Mouse (Mus musculus): ENCODE results near the gene Reep6.

Reep6 gene

GRCm38 (mm10) chr10:80301256-80302081 is 28.3 kb upstream of the Reep6 start:
- no peak for DNase-seq (ENCODE audit: low spot score)

DNA sequence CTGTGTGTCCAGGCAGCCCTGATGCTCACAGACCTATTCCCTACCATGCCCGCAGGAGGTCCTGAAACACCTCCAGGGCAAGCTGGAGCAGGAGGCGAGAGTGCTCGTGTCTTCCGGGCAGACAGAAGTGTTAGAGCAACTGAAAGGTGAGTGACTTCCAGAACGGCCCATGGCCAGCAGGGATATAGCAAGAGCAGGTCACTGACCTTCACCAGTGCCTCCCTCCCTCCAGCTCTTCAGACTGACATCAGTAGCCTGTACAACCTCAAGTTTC is 27.7 kb upstream of the Reep6 start:
- no peak for DNase-seq (ENCODE audit: low spot score)

DNA sequence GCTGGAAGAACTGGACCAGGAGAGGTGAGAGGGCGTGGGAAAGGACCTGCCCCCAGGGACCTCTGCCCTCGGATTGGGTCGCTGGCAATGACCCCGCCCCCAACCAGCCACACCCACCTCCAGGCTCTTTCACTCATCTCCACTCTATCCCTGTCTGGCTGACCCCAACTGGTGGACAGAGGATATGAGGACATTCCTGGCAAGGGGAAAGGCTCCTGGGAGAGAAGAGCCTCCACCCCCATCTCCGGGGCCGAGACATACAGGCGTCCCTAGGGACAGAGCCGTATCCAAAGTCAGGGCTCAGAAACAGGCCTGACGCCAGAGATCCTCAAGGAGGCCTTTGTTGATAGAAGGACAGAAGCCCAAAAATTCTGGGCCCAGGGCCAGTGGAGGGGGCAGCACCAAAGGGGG is 27.3 kb upstream of the Reep6 start:
- no peak for DNase-seq (ENCODE audit: low spot score)

DNA sequence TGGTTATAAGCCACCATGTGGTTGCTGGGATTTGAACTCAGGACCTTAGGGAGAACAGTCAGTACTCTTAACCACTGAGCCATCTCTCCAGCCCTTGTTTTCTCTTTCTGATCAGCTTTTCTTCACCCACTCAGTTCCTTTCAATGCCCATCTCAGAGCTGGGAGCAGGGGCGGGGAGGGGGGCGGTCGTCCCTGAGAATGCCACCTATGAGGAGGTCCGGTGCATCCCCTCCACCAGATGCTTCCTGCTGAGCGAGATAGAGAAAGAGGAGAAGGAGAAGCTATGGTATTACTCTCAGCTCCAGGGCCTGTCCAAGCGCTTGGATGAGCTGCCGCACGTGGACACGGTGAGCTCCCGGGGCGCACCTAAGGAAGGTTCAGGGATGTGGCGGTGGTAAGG is 25.3 kb upstream of the Reep6 start:
- DNase-seq (ENCODE audit: low spot score) = no peak

DNA sequence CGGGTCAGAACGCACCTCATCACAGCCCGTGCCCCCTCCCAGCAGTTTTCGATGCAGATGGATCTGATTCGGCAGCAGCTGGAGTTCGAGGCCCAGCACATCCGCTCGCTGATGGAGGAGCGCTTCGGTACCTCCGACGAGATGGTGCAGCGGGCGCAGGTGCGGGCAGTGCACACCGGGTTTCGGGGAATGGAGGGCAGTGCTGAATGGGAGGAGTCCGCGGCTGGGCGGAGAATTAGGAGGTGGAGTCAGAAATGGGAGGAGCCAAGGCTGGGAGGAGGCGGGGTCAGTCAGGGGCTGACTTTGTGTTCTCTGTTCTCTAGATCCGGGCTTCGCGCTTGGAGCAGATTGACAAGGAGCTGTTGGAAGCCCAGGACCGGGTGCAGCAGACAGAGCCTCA is 24.9 kb upstream of the Reep6 start:
- DNase-seq (ENCODE audit: low spot score) = no peak

GRCm38 (mm10) chr10:80311560-80311959 is 18.2 kb upstream of the Reep6 start:
- no peak for DNase-seq (ENCODE audit: low spot score)

GRCm38 (mm10) chr10:80312586-80313504 is 16.9 kb upstream of the Reep6 start:
- no peak for DNase-seq (ENCODE audit: low spot score)

DNA sequence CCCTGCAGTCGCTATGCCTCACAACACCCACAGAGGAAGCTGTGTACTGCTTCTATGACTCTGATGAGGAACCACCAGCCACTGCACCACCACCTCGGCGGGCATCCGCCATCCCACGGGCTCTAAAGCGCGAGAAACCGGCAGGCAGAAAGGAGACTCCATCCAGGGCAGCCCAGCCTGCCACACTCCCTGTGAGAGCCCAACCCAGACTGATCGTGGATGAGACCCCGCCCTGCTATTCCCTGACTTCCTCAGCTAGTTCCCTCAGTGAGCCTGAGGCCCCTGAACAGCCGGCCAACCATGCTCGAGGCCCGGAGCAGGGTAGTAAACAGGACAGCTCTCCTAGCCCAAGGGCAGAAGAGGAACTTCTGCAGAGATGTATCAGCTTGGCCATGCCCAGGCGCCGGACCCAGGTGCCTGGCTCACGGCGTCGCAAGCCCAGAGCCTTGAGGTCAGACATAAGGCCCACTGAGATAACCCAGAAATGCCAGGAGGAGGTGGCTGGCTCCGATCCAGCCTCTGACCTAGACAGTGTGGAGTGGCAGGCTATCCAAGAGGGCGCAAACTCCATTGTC is 16.0 kb upstream of the Reep6 start:
- DNase-seq (ENCODE audit: low spot score) = no peak

GRCm38 (mm10) chr10:80314494-80315001 is 15.2 kb upstream of the Reep6 start:
- DNase-seq (ENCODE audit: low spot score) = no peak

DNA sequence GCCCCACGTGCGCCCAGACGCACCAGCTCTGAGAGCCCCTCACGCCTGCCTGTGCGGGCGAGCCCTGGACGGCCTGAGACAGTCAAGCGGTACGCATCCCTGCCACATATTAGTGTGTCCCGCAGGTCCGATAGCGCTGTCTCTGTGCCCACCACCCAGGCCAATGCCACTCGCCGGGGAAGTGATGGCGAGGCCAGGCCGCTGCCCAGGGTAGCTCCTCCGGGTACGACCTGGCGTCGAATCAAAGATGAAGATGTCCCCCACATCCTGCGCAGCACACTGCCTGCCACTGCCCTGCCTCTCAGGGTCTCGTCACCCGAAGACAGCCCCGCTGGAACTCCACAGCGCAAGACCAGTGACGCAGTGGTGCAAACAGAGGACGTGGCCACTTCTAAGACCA is 14.4 kb upstream of the Reep6 start:
- DNase-seq (ENCODE audit: low spot score) = no peak

- DNase-seq (ENCODE audit: low spot score) = no peak
Measured at GRCm38 (mm10) chr10:80316359-80316781, 13.4 kb upstream of the Reep6 start.

GRCm38 (mm10) chr10:80317011-80317410 is 12.7 kb upstream of the Reep6 start:
- DNase-seq (ENCODE audit: low spot score) = no peak

DNA sequence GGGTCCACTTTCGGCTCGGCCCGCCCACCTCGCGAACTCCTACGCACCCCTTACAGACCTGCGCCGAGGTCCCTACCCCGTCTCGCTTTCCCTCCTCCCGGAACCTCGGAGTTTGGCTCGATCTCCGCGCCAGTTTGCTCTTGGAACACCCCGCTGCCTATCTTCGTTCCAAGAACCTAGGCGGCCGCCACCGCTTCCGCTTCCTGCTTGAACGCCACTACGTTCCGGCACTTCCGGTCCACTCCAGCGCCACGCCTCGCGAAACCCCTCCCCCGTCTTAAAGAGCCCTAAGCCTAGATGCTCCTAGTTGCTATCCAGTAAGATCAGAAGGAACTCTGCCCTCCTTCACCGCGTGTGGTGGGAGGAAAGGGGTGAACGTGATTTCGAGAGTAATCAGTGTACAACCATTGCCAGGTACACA is 9.4 kb upstream of the Reep6 start, which contains the start of gene 2310011J03Rik:
2310011J03Rik (minus strand) TSS at position 198 of the 421 bp plus-strand sequence.
- peak; percentile 90 for DNase-seq (ENCODE audit: low spot score)

GRCm38 (mm10) chr10:80321014-80321669 is 8.6 kb upstream of the Reep6 start:
- DNase-seq (ENCODE audit: low spot score) = no peak

- DNase-seq (ENCODE audit: low spot score) = no peak
Measured at GRCm38 (mm10) chr10:80321670-80322581, 7.8 kb upstream of the Reep6 start.

GRCm38 (mm10) chr10:80322811-80323211 is 6.9 kb upstream of the Reep6 start:
- no peak for DNase-seq (ENCODE audit: low spot score)

GRCm38 (mm10) chr10:80323261-80324119 is 6.3 kb upstream of the Reep6 start:
- DNase-seq (ENCODE audit: low spot score) = peak; percentile 74

- DNase-seq (ENCODE audit: low spot score) = no peak
Measured at GRCm38 (mm10) chr10:80324120-80325037, 5.4 kb upstream of the Reep6 start.

GRCm38 (mm10) chr10:80325045-80325444 is 4.7 kb upstream of the Reep6 start:
- DNase-seq (ENCODE audit: low spot score) = no peak
